Mouse (Mus musculus) liver, adult 2 months (tissue): ENCODE measurements around the gene Msrb3. TPM values are rescaled to one million over a fixed set of nuclear protein-coding genes. Genes with fewer than 3 reads are reported as not detected.

ENCODE experiments used
- DNase-seq: peaks from one replicate; pipeline ENCODE4 v3.0.0-alpha.2; 2011; ENCODE audit warnings: low read depth, low spot score; ENCODE audit errors: extremely low read depth
- H3K27ac ChIP-seq: fragments of 200-500 bp; replicated peaks from 2 replicates; pipeline ENCODE4 v1.5.1; 2012; ENCODE audit warnings: low read depth, mild to moderate bottlenecking, control low read depth, inconsistent platforms, low read length; ENCODE audit not compliant: insufficient read depth
- H3K27me3 ChIP-seq: fragments of 200-500 bp; 2 replicates; pipeline ENCODE4 v1.6.1; 2012; ENCODE audit warnings: mild to moderate bottlenecking, moderate library complexity, low read length, inconsistent platforms; ENCODE audit not compliant: control insufficient read depth, insufficient read depth
- H3K36me3 ChIP-seq: fragments of 200-500 bp; 2 replicates; pipeline ENCODE4 v1.6.1; 2012; ENCODE audit warnings: low read length, inconsistent platforms; ENCODE audit not compliant: control insufficient read depth, insufficient read depth
- H3K4me1 ChIP-seq: fragments of 200-500 bp; 2 replicates; pipeline ENCODE4 v1.6.1; 2011; ENCODE audit warnings: low read length; ENCODE audit not compliant: control insufficient read depth, insufficient read depth
- H3K4me3 ChIP-seq: fragments of 200-500 bp; 2 replicates; pipeline ENCODE4 v1.5.1; 2011; ENCODE audit warnings: low read depth, mild to moderate bottlenecking, control low read depth, low read length, moderate library complexity; ENCODE audit not compliant: insufficient read depth
- H3K79me2 ChIP-seq: fragments of 200-500 bp; 2 replicates; pipeline ENCODE4 v1.6.1; 2012; ENCODE audit warnings: inconsistent platforms, mild to moderate bottlenecking, low read length, moderate library complexity; ENCODE audit not compliant: control insufficient read depth, insufficient read depth
- H3K9ac ChIP-seq: fragments of 200-500 bp; 2 replicates; pipeline ENCODE4 v1.6.1; 2012; ENCODE audit warnings: low read depth, mild to moderate bottlenecking, control low read depth, inconsistent platforms, low read length
- CTCF ChIP-seq: fragments of 200-500 bp; IDR thresholded peaks from 2 replicates; pipeline ENCODE4 v1.5.1; 2011; ENCODE audit warnings: low read depth, low read length, control low read depth
- POLR2A ChIP-seq: fragments of 200-500 bp; IDR thresholded peaks from 2 replicates; pipeline ENCODE4 v1.6.1; 2011; ENCODE audit warnings: low read length, control low read depth; ENCODE audit not compliant: insufficient read depth; ENCODE audit errors: extremely low read depth
- WGBS: fragments of 180-500 bp; shearing (Covaris S2); methylation state at CpG from one replicate; pipeline ENCODE4 v1.1.7; 2018; 5-methylcytosine and 5-hydroxymethylcytosine counted together
- polyA plus RNA-seq: library from polyadenylated mRNA; depleted of rRNA; stranded (reverse); fragments of >200 nt; gene quantifications from 2 replicates; pipeline ENCODE4 v1.2.3, GENCODE M21; 2012
- total RNA-seq: library from RNA; depleted of rRNA; stranded (reverse); fragments of >200 nt; gene quantifications from 2 replicates; pipeline ENCODE4 v1.2.3, GENCODE M21; 2014

Gene Msrb3
- total and polyA plus RNA-seq, 2 experiments, result 4.1 to 9.5 TPM

GRCm38 (mm10) chr10:120916250-120916649 is 17.3 kb upstream of the Msrb3 start:
- no peak overlapping the region for H3K9ac ChIP-seq
- WGBS, result 90% methylated on average over 5 of the region's 5 CpGs
- H3K27ac ChIP-seq, result no peak overlapping the region
- no peak for DNase-seq
- 0 out of 2 replicates have a peak, but pooled peaks cover 4% of the 10 kb centered on the region for H3K36me3 ChIP-seq
- no peaks in the 10 kb centered on the region for H3K27me3 ChIP-seq
- TF ChIP-seq CTCF (peak; percentile 46; the same call in 1 of the 2 replicates), POLR2A (no peak)
- no peak overlapping the region for H3K4me3 ChIP-seq
- H3K79me2 ChIP-seq, result no peaks in the 10 kb centered on the region
- peaks cover 2% of the 10 kb centered on the region for H3K4me1 ChIP-seq

GRCm38 (mm10) chr10:120914948-120915631 is 16.2 kb upstream of the Msrb3 start:
- no peaks in the 10 kb centered on the region for H3K36me3 ChIP-seq

GRCm38 (mm10) chr10:120914286-120914685 is 15.4 kb upstream of the Msrb3 start:
- no peak for DNase-seq
- Histone ChIP-seq H3K36me3 (no peaks in the 10 kb centered on the region), H3K4me3 (no peak overlapping the region), H3K27me3 (no peaks in the 10 kb centered on the region), H3K27ac (no peak overlapping the region), H3K9ac (no peak overlapping the region), H3K79me2 (no peaks in the 10 kb centered on the region), H3K4me1 (peaks cover 2% of the 10 kb centered on the region)
- TF ChIP-seq CTCF, result no peak
- no peak for TF ChIP-seq POLR2A
- WGBS, result 93% methylated on average over 7 of the region's 7 CpGs

More at GRCm38 (mm10) chr10:120914948-120915631, 16.2 kb upstream of the Msrb3 start:
- peak; percentile 86 for DNase-seq
- TF ChIP-seq POLR2A, result no peak
- TF ChIP-seq CTCF, result no peak
- Histone ChIP-seq H3K9ac (peak overlapping the region; percentile 28; the same call in 1 of the 2 replicates), H3K4me3 (no peak overlapping the region; the same call in 1 of the 2 replicates), H3K27ac (peak overlapping the region; percentile 83), H3K4me1 (peaks cover 2% of the 10 kb centered on the region), H3K27me3 (no peaks in the 10 kb centered on the region), H3K79me2 (no peaks in the 10 kb centered on the region)
- 36% methylated on average over 15 of the region's 15 CpGs for WGBS

- DNase-seq, result no peak
- Histone ChIP-seq H3K27me3 (no peaks in the 10 kb centered on the region), H3K9ac (no peak overlapping the region), H3K4me1 (peaks cover 2% of the 10 kb centered on the region), H3K27ac (no peak overlapping the region), H3K79me2 (no peaks in the 10 kb centered on the region), H3K36me3 (no peaks in the 10 kb centered on the region), H3K4me3 (no peak overlapping the region)
- 80% methylated on average over 7 of the region's 7 CpGs for WGBS
- TF ChIP-seq CTCF (no peak), POLR2A (no peak)
Observed at GRCm38 (mm10) chr10:120913796-120914195, 14.9 kb upstream of the Msrb3 start.

GRCm38 (mm10) chr10:120911971-120912370 is 13.1 kb upstream of the Msrb3 start:
- Histone ChIP-seq H3K36me3 (no peaks in the 10 kb centered on the region), H3K9ac (no peak overlapping the region), H3K27ac (no peak overlapping the region), H3K27me3 (no peaks in the 10 kb centered on the region), H3K79me2 (no peaks in the 10 kb centered on the region), H3K4me3 (no peak overlapping the region), H3K4me1 (peaks cover 2% of the 10 kb centered on the region)
- no peak for DNase-seq
- TF ChIP-seq POLR2A, result no peak
- TF ChIP-seq CTCF, result peak; percentile 57
- 77% methylated on average over 4 of the region's 4 CpGs for WGBS
